Mouse (Mus musculus) stomach, postnatal 0 days (tissue): Measurements from ENCODE around the gene Mars.

ENCODE experiments used
- CTCF ChIP-seq: IDR thresholded peaks from 2 replicates; pipeline ENCODE4 v1.5.1; 2016; ENCODE audit warnings: antibody characterized with exemption, low read depth, mild to moderate bottlenecking, moderate library complexity
- EP300 ChIP-seq: optimal IDR thresholded peaks from 2 replicates; pipeline ENCODE3; 2016; ENCODE audit warnings: antibody characterized with exemption

GRCm38 (mm10) chr10:127284724-127285500 is 26.7 kb downstream of the Mars start:
- TF ChIP-seq CTCF: no peak
- no peak for TF ChIP-seq EP300
